8 mouse cellular contexts compared by ENCODE assay signal in the genomic region with DNA sequence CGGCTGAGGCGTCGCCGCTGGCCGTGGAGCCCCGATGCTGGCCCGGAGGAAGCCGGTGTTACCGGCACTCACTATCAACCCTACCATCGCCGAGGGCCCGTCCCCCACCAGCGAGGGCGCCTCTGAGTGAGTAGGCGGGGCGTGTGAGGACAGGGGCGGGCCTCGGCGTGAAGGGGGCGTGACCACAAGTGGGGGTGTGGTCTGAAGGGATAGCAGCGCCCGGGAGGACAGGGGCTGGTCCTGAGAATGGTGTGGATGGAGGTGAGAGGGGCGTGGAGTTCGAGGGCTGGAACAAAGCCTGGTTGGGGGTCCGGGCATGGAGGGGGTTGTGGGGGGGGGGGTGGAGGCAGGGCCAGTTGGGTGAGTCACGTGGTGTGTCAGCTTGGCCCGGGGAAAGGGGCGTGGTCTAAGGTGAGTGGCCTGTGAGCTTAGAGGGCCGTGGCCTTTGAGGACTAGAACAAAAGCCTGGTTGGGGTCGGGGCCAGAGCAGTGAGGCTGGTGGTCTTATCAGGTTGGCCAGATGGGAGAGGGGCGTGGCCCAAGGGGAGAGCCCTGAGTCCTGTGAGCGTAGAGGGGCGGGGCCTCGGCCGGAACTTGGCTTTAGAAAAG. TPM values are rescaled to one million over a fixed set of nuclear protein-coding genes. Genes with fewer than 3 reads are reported as not detected.
A peak's percentile ranks its signal among the peaks of the same experiment; 100 is the strongest.
DNase-seq lines count a peak whose midpoint lies in the region; ATAC-seq and TF ChIP-seq lines count a peak whose summit lies in the region.

No protein-coding gene starts in this region.

- peaks cover 0 to 11% of the 10 kb centered on the region in 2 experiments; a peak in 2 of 4 replicates for H3K4me1 ChIP-seq in MEL (ENCODE audit: control insufficient read depth in 1 of 2, insufficient read depth in 2 of 2, low read length in 2 of 2)
- H3K4me1 ChIP-seq in forebrain, postnatal 0 days (ENCODE audit: insufficient read depth): peaks cover 14% of the 10 kb centered on the region

- no peaks in the 10 kb centered on the region for H3K9me3 ChIP-seq in MEL (replicated peaks; ENCODE audit: insufficient read depth, low read length)
- H3K9me3 ChIP-seq in forebrain, postnatal 0 days (ENCODE audit: low read length): no peaks in the 10 kb centered on the region

- peak; percentile 90 for ATAC-seq in forebrain, postnatal 0 days
- ATAC-seq in hematopoietic stem cell, adult 5-6 weeks (replicated peaks in 1 of 2; ENCODE audit: insufficient read depth in 1 of 2, low FRiP score in 2 of 2, low TSS enrichment in 1 of 2, low read depth in 1 of 2, poor library complexity in 2 of 2, severe bottlenecking in 2 of 2): peak; percentile 57 to 61

- TF ChIP-seq RAD21 in MEL (IDR thresholded peaks at IDR 0.05; ENCODE audit: low read depth, low read length): no peak

- H3K79me2 ChIP-seq in MEL (ENCODE audit: control insufficient read depth, insufficient read depth, low read length, poor library complexity): peaks cover 21% of the 10 kb centered on the region

- peaks cover 0 to 8% of the 10 kb centered on the region in 2 experiments; a peak in 1 of 4 replicates for H3K36me3 ChIP-seq in MEL (ENCODE audit: control insufficient read depth in 1 of 2, insufficient read depth in 2 of 2, low read length in 2 of 2)
- peaks cover 28% of the 10 kb centered on the region for H3K36me3 ChIP-seq in forebrain, postnatal 0 days (ENCODE audit: insufficient read depth)

- peak overlapping the region; percentile 49 to 88 for H3K4me3 ChIP-seq in MEL (ENCODE audit: control insufficient read depth in 1 of 2, insufficient read depth in 1 of 2, low read depth in 2 of 2, low read length in 2 of 2)
- H3K4me3 ChIP-seq in forebrain, postnatal 0 days (ENCODE audit: low read depth, low read length): peak overlapping the region; percentile 100

- H3K27ac ChIP-seq in MEL (ENCODE audit: control insufficient read depth, low read depth, low read length): peak overlapping the region; percentile 84
- peak overlapping the region; percentile 99 for H3K27ac ChIP-seq in forebrain, postnatal 0 days (ENCODE audit: low read depth, low read length)

- no peak for TF ChIP-seq EP300 in MEL (IDR thresholded peaks at IDR 0.05; ENCODE audit: low read depth in 1 of 2, low read length in 2 of 2)

- WGBS in forebrain, postnatal 0 days: 2% methylated on average over 34 of the region's 35 CpGs

- no peaks in the 10 kb centered on the region for H3K27me3 ChIP-seq in MEL (ENCODE audit: control insufficient read depth in 1 of 2, insufficient read depth in 2 of 2, low read length in 2 of 2)
- H3K27me3 ChIP-seq in forebrain, postnatal 0 days (ENCODE audit: insufficient read depth, low read length): no peaks in the 10 kb centered on the region

- H3K9ac ChIP-seq in MEL (ENCODE audit: control insufficient read depth, low read depth, low read length, poor library complexity, severe bottlenecking): peak overlapping the region; percentile 95
- H3K9ac ChIP-seq in forebrain, postnatal 0 days: peak overlapping the region; percentile 99

- peak; percentile 91 for DNase-seq in MEL (ENCODE audit: low read depth, low spot score)
- peak; percentile 72 to 82 for DNase-seq in cerebellum, adult 18-20 months
- DNase-seq in forebrain, postnatal 0 days: peak; percentile 82
- peak; percentile 72 for DNase-seq in layer of hippocampus, adult 9-10 months (ENCODE audit: low spot score)
- peak; percentile 92 for DNase-seq in lung, postnatal 10 days
- DNase-seq in ovary, postnatal 14 days (ENCODE audit: low spot score): peak; percentile 83
- peak; percentile 90 for DNase-seq in thymus, postnatal 14 days

- TF ChIP-seq POLR2A in MEL (IDR thresholded peaks at IDR 0.05; ENCODE audit: control insufficient read depth in 1 of 2, insufficient read depth in 1 of 2, low read depth in 1 of 2, low read length in 2 of 2, poor library complexity in 1 of 2): no peak; a peak in 1 of 4 replicates

- TF ChIP-seq CTCF in MEL (IDR thresholded peaks at IDR 0.05 in 2 of 3, conservative IDR thresholded peaks at IDR 0.05 in 1 of 3; ENCODE audit: control insufficient read depth in 1 of 3, insufficient read depth in 1 of 3, low read depth in 2 of 3, low read length in 3 of 3, poor library complexity in 1 of 3, severe bottlenecking in 1 of 3): peak in 2 of 3 experiments; percentile 11 to 29; a peak in 3 of 6 replicates
- TF ChIP-seq CTCF in forebrain, postnatal 0 days (IDR thresholded peaks at IDR 0.05; ENCODE audit: low read depth): peak; percentile 44; the same call in 1 of the 2 replicates

- peak overlapping the region; percentile 76 for H3K4me2 ChIP-seq in forebrain, postnatal 0 days (ENCODE audit: low read depth)

TF ChIP-seq in MEL, 35 proteins besides CTCF, POLR2A, EP300 and RAD21 (continues in another document):
- TF ChIP-seq ELF1 (IDR thresholded peaks at IDR 0.05; ENCODE audit: low read depth, low read length): no peak
- TF ChIP-seq TCF12 (IDR thresholded peaks at IDR 0.05; ENCODE audit: low read depth, low read length): no peak
- TF ChIP-seq CHD1 (IDR thresholded peaks at IDR 0.05; ENCODE audit: low read depth, low read length): no peak
- TF ChIP-seq SIN3A (IDR thresholded peaks at IDR 0.05; ENCODE audit: low read length): no peak; the same call in 1 of the 2 replicates
- TF ChIP-seq BHLHE40 (IDR thresholded peaks at IDR 0.05; ENCODE audit: borderline replicate concordance, low read depth, low read length): no peak
- TF ChIP-seq MEF2A (IDR thresholded peaks at IDR 0.05; ENCODE audit: extremely low read depth, insufficient replicate concordance, low read depth, low read length, poor library complexity, severe bottlenecking): no peak
- no peak for TF ChIP-seq GABPA (IDR thresholded peaks at IDR 0.05; ENCODE audit: low read depth, low read length)
- TF ChIP-seq HCFC1 (IDR thresholded peaks at IDR 0.05; ENCODE audit: low read depth, low read length): no peak
- TF ChIP-seq GATA1 (IDR thresholded peaks at IDR 0.05; ENCODE audit: low read depth, low read length): peak; percentile 33; the same call in 1 of the 2 replicates
- no peak for TF ChIP-seq NELFE (IDR thresholded peaks at IDR 0.05; ENCODE audit: low read depth, low read length)
- no peak for TF ChIP-seq JUND (IDR thresholded peaks at IDR 0.05; ENCODE audit: low read depth, low read length)
- TF ChIP-seq TBP (IDR thresholded peaks at IDR 0.05; ENCODE audit: low read depth, low read length): no peak
- peak; percentile 56; the same call in 1 of the 2 replicates for TF ChIP-seq MAX (IDR thresholded peaks at IDR 0.05; ENCODE audit: low read length)
- TF ChIP-seq ZKSCAN1 (IDR thresholded peaks at IDR 0.05; ENCODE audit: low read depth, low read length): no peak
- TF ChIP-seq MAFK (IDR thresholded peaks at IDR 0.05; ENCODE audit: borderline replicate concordance, low read depth, low read length): no peak
- no peak for TF ChIP-seq ZNF384 (IDR thresholded peaks at IDR 0.05; ENCODE audit: low read depth, low read length)
- no peak for TF ChIP-seq CHD2 (IDR thresholded peaks at IDR 0.05; ENCODE audit: low read length)
- no peak for TF ChIP-seq MYC (IDR thresholded peaks at IDR 0.05; ENCODE audit: low read depth, low read length)
- no peak for TF ChIP-seq NRF1 (IDR thresholded peaks at IDR 0.05; ENCODE audit: insufficient read depth, low read depth, low read length, poor library complexity, severe bottlenecking)
- TF ChIP-seq SMC3 (IDR thresholded peaks at IDR 0.05; ENCODE audit: low read depth, low read length): no peak
- no peak for TF ChIP-seq POLR2AphosphoS5 (IDR thresholded peaks at IDR 0.05; ENCODE audit: borderline replicate concordance, low read depth, low read length)
- no peak for TF ChIP-seq UBTF (IDR thresholded peaks at IDR 0.05; ENCODE audit: borderline replicate concordance, insufficient read depth, low read depth, low read length)

RNA-seq across cellular contexts. Expression of gene Map2k2, which starts 0.5 kb away (rescaled TPM):
- 147 and 152 TPM in 2 replicates for total RNA-seq in MEL (2012; rRNA removed)
- 100 to 1,000 TPM in 1 of 2 experiments, not detected in 1; 212 TPM for polyA plus RNA-seq in MEL (2012; ENCODE audit: insufficient read depth in 1 of 2, insufficient read length in 2 of 2, low read depth in 1 of 2, low replicate concordance in 2 of 2, missing spikeins in 1 of 2)
- 194 and 215 TPM in 2 replicates for total RNA-seq in forebrain, postnatal 0 days (2014; rRNA removed)
- 167 and 194 TPM in 2 replicates for polyA plus RNA-seq in forebrain, postnatal 0 days (2015; fragmentation: Nextera tagmentation; extraction: Ambion mirVana)
- total RNA-seq in hematopoietic stem cell, adult 5-6 weeks (2017): 29.8 and 55.8 TPM in 2 replicates

RNA-seq across cellular contexts. Expression of gene Creb3l3, which starts 7.5 kb away (rescaled TPM):
- not detected in 2 replicates for total RNA-seq in MEL (2012; rRNA removed)
- polyA plus RNA-seq in MEL (2012; ENCODE audit: insufficient read depth in 1 of 2, insufficient read length in 2 of 2, low read depth in 1 of 2, low replicate concordance in 2 of 2, missing spikeins in 1 of 2): under 1 TPM in 1 of 2 experiments, not detected in 1; 0.35 TPM
- total RNA-seq in forebrain, postnatal 0 days (2014; rRNA removed): 0.38 and 0.43 TPM in 2 replicates
- polyA plus RNA-seq in forebrain, postnatal 0 days (2015; fragmentation: Nextera tagmentation; extraction: Ambion mirVana): 0.29 and 0.40 TPM in 2 replicates
- total RNA-seq in hematopoietic stem cell, adult 5-6 weeks (2017): 1.4 TPM in 1 of 2 replicates, not detected in the other

RNA-seq across cellular contexts. Expression of gene Zbtb7a, which starts 28.8 kb away (rescaled TPM):
- 23.8 and 25.3 TPM in 2 replicates for total RNA-seq in MEL (2012; rRNA removed)
- polyA plus RNA-seq in MEL (2012; ENCODE audit: insufficient read depth in 1 of 2, insufficient read length in 2 of 2, low read depth in 1 of 2, low replicate concordance in 2 of 2, missing spikeins in 1 of 2): 10 to 100 TPM; 40.6 to 45.4 TPM
- 21.6 and 27.2 TPM in 2 replicates for total RNA-seq in forebrain, postnatal 0 days (2014; rRNA removed)
- 12.4 and 15.7 TPM in 2 replicates for polyA plus RNA-seq in forebrain, postnatal 0 days (2015; fragmentation: Nextera tagmentation; extraction: Ambion mirVana)
- 7.4 and 13.0 TPM in 2 replicates for total RNA-seq in hematopoietic stem cell, adult 5-6 weeks (2017)

RNA-seq across cellular contexts. Expression of gene Thop1, which starts 36.4 kb away (rescaled TPM):
- total RNA-seq in MEL (2012; rRNA removed): 121 and 126 TPM in 2 replicates
- 100 to 1,000 TPM in 1 of 2 experiments, 10 to 100 TPM in 1; 75.7 to 113 TPM for polyA plus RNA-seq in MEL (2012; ENCODE audit: insufficient read depth in 1 of 2, insufficient read length in 2 of 2, low read depth in 1 of 2, low replicate concordance in 2 of 2, missing spikeins in 1 of 2)
- total RNA-seq in forebrain, postnatal 0 days (2014; rRNA removed): 69.0 and 74.6 TPM in 2 replicates
- 45.9 and 52.5 TPM in 2 replicates for polyA plus RNA-seq in forebrain, postnatal 0 days (2015; fragmentation: Nextera tagmentation; extraction: Ambion mirVana)
- total RNA-seq in hematopoietic stem cell, adult 5-6 weeks (2017): 22.6 and 24.8 TPM in 2 replicates

RNA-seq across cellular contexts. Expression of gene Sgta, which starts 46.2 kb away (rescaled TPM):
- 100 and 101 TPM in 2 replicates for total RNA-seq in MEL (2012; rRNA removed)
- 1,000 to 10,000 TPM in 1 of 2 experiments, 100 to 1,000 TPM in 1; 152 to 1,019 TPM for polyA plus RNA-seq in MEL (2012; ENCODE audit: insufficient read depth in 1 of 2, insufficient read length in 2 of 2, low read depth in 1 of 2, low replicate concordance in 2 of 2, missing spikeins in 1 of 2)
- total RNA-seq in forebrain, postnatal 0 days (2014; rRNA removed): 176 and 215 TPM in 2 replicates
- polyA plus RNA-seq in forebrain, postnatal 0 days (2015; fragmentation: Nextera tagmentation; extraction: Ambion mirVana): 326 and 360 TPM in 2 replicates
- total RNA-seq in hematopoietic stem cell, adult 5-6 weeks (2017): 34.3 and 39.1 TPM in 2 replicates

Comparison
In these comparisons a context has a peak if more than half of its experiments do, and no peak if none do; other contexts are left out.
1. Peak in every context shown above with its lines: DNase-seq, ATAC-seq, H3K4me3 ChIP-seq and H3K27ac ChIP-seq.